Mouse (Mus musculus) left cerebral cortex, postnatal 4 days (tissue): ENCODE measurements at regions not wholly inside any gene's neighbourhood (a gene's known extent, or its start where the extent isn't known, plus 50 kb on each side); places are given as distances from the start of the nearest gene placed in this dataset.

Experiments used
- DNase-seq: peaks from one replicate; pipeline ENCODE4 v3.0.0-alpha.2; 2022
- intact Hi-C: fragments of 180-260 bp; cut with DNase I; formaldehyde crosslinking; loops from one replicate; pipeline ENCODE4 v1.15.1; 2025

GRCm38 (mm10) chr7:133521936-133522335 is 80.0 kb downstream of the Tex36 start:
- intact Hi-C loops: no loop called here
- DNase-seq: no peak

GRCm38 (mm10) chr7:133518926-133519325 is 83.0 kb downstream of the Tex36 start:
- DNase-seq: no peak
- intact Hi-C loops: no loop called here

GRCm38 (mm10) chr7:133517576-133517975 is 84.4 kb downstream of the Tex36 start:
- DNase-seq: peak; percentile 51
- intact Hi-C loops: no loop called here

- no peak for DNase-seq
- intact Hi-C loops: no loop called here
Observed at GRCm38 (mm10) chr7:133510926-133511325, 91.0 kb downstream of the Tex36 start.

GRCm38 (mm10) chr7:133509486-133509885 is 92.5 kb downstream of the Tex36 start:
- no peak for DNase-seq
- intact Hi-C loops: no loop called here

- intact Hi-C loops: no loop called here
Observed at GRCm38 (mm10) chr7:133508370-133509012, 93.5 kb downstream of the Tex36 start.

GRCm38 (mm10) chr7:133505628-133506027 is 96.3 kb downstream of the Tex36 start:
- intact Hi-C loops: no loop called here
- DNase-seq: no peak

More at GRCm38 (mm10) chr7:133508370-133509012, 93.5 kb downstream of the Tex36 start:
- DNase-seq: no peak

- intact Hi-C loops: no loop called here
- DNase-seq: no peak
Observed at GRCm38 (mm10) chr7:133503946-133504345, 98.0 kb downstream of the Tex36 start.

GRCm38 (mm10) chr7:133502731-133503130 is 99.2 kb downstream of the Tex36 start:
- DNase-seq: no peak
- intact Hi-C loops: no loop called here

GRCm38 (mm10) chr7:133497551-133497950 is 104.4 kb downstream of the Tex36 start:
- DNase-seq: no peak
- intact Hi-C loops: no loop called here

- intact Hi-C loops: no loop called here
- DNase-seq: peak; percentile 51
Observed at GRCm38 (mm10) chr7:133494982-133495550, 106.9 kb downstream of the Tex36 start.

GRCm38 (mm10) chr7:133494256-133494981 is 107.5 kb downstream of the Tex36 start:
- intact Hi-C loops: no loop called here
- no peak for DNase-seq

- intact Hi-C loops: no loop called here
- no peak for DNase-seq
Observed at GRCm38 (mm10) chr7:133492626-133493025, 109.3 kb downstream of the Tex36 start.

GRCm38 (mm10) chr7:133487887-133488630 is 113.9 kb downstream of the Tex36 start:
- DNase-seq: peak; percentile 76
- intact Hi-C loops: no loop called here

- peak; percentile 27 for DNase-seq
- intact Hi-C loops: no loop called here
Observed at GRCm38 (mm10) chr7:133484430-133484841, 117.5 kb downstream of the Tex36 start.

- DNase-seq: no peak
- intact Hi-C loops: no loop called here
Observed at GRCm38 (mm10) chr7:133481529-133481928, 120.4 kb downstream of the Tex36 start.

GRCm38 (mm10) chr7:133479679-133480078 is 122.3 kb downstream of the Tex36 start:
- intact Hi-C loops: no loop called here
- no peak for DNase-seq

GRCm38 (mm10) chr7:133477933-133478332 is 124.0 kb downstream of the Tex36 start:
- DNase-seq: peak; percentile 27
- intact Hi-C loops: no loop called here

- intact Hi-C loops: no loop called here
- no peak for DNase-seq
Observed at GRCm38 (mm10) chr7:133477221-133477620, 124.7 kb downstream of the Tex36 start.

- intact Hi-C loops: no loop called here
- DNase-seq: no peak
Observed at GRCm38 (mm10) chr7:133471706-133472105, 130.3 kb downstream of the Tex36 start.

GRCm38 (mm10) chr7:133470620-133470958 is 131.4 kb downstream of the Tex36 start:
- DNase-seq: no peak
- intact Hi-C loops: no loop called here
